Mouse (Mus musculus) heart, adult 2 months (tissue): Measurements from ENCODE around the gene Ace3. TPM values are rescaled to one million over a fixed set of nuclear protein-coding genes. Genes with fewer than 3 reads are reported as not detected.

Experiments used
- DNase-seq, 2 experiments: peaks; one replicate each; pipeline ENCODE4 v3.0.0; 2021
- H3K27ac ChIP-seq: fragments of 200-600 bp; 2 replicates; pipeline ENCODE4 v1.8.1; 2022
- H3K27me3 ChIP-seq: fragments of 200-500 bp; 2 replicates; pipeline ENCODE4 v1.6.1; 2012; ENCODE audit warnings: mild to moderate bottlenecking, low read length, inconsistent platforms, mixed read lengths; ENCODE audit not compliant: control insufficient read depth, insufficient read depth
- H3K36me3 ChIP-seq: fragments of 200-500 bp; 2 replicates; pipeline ENCODE4 v1.6.1; 2012; ENCODE audit warnings: low read length, inconsistent platforms; ENCODE audit not compliant: control insufficient read depth, insufficient read depth
- H3K4me1 ChIP-seq: fragments of 200-500 bp; 2 replicates; pipeline ENCODE4 v1.6.1; 2011; ENCODE audit warnings: low read length; ENCODE audit not compliant: control insufficient read depth, insufficient read depth
- H3K4me3 ChIP-seq: fragments of 200-600 bp; 2 replicates; pipeline ENCODE4 v1.8.1; 2022
- H3K79me2 ChIP-seq: fragments of 200-500 bp; replicated peaks from 2 replicates; pipeline ENCODE4 v1.6.1; 2012; ENCODE audit warnings: mild to moderate bottlenecking, inconsistent platforms, low read length, moderate library complexity, mixed read lengths; ENCODE audit not compliant: control insufficient read depth, insufficient read depth
- H3K9ac ChIP-seq: fragments of 200-500 bp; 2 replicates; pipeline ENCODE4 v1.6.1; 2012; ENCODE audit warnings: low read depth, mild to moderate bottlenecking, control low read depth, inconsistent platforms, low read length, mixed read lengths
- CTCF ChIP-seq: fragments of 200-600 bp; IDR thresholded peaks from 2 replicates; pipeline ENCODE4 v1.8.1; 2022; ENCODE audit warnings: antibody characterized with exemption, mild to moderate bottlenecking, moderate library complexity
- EP300 ChIP-seq: fragments of 200-500 bp; IDR thresholded peaks from 2 replicates; pipeline ENCODE4 v1.6.1; 2011; ENCODE audit warnings: low read depth, low read length, control low read depth; ENCODE audit not compliant: insufficient read depth
- POLR2A ChIP-seq: fragments of 200-500 bp; IDR thresholded peaks from 2 replicates; pipeline ENCODE4 v1.6.1; 2011; ENCODE audit warnings: mild to moderate bottlenecking, low read depth, low read length, control low read depth; ENCODE audit not compliant: insufficient read depth
- WGBS: fragments of 180-500 bp; shearing (Covaris S2); methylation state at CpG from one replicate; pipeline ENCODE4 v1.1.7; 2018; 5-methylcytosine and 5-hydroxymethylcytosine counted together
- intact Hi-C: fragments of 180-260 bp; cut with DNase I; formaldehyde crosslinking; loops from one replicate; pipeline ENCODE4 v1.15.1; 2025
- long read RNA-seq: library from polyadenylated mRNA; stranded (forward); transcript quantifications from one replicate; pipeline ENCODE4 v2.0.0, GENCODE M21; 2021
- polyA plus RNA-seq: library from polyadenylated mRNA; depleted of rRNA; stranded (reverse); fragments of >200 nt; gene quantifications from 2 replicates; pipeline ENCODE4 v1.2.3, GENCODE M21; 2012; rRNA removed
- total RNA-seq, 2 experiments: library from RNA; stranded (reverse); gene quantifications; 2 replicates each; pipeline ENCODE4 v1.2.3; 2021

Gene Ace3
- total RNA-seq (not detected), polyA plus RNA-seq (not detected in 2 replicates)
- long read RNA-seq, result 0 reads

GRCm38 (mm10) chr11:105994375-105994774 is at the start of gene Ace3:
Gene Ace3, plus strand, starts transcription at chr11:105994675.
- no peaks in the 10 kb centered on the region for H3K27me3 ChIP-seq
- WGBS, result 90% methylated on average over 3 of the region's 3 CpGs
- DNase-seq, result no peak
- no peak within 1 kb of the TSS for H3K27ac ChIP-seq
- intact Hi-C loops, result no loop called here
- TF ChIP-seq CTCF (no peak), POLR2A (no peak), EP300 (no peak)
- H3K79me2 ChIP-seq, result no peaks in the 10 kb centered on the region
- no peak within 1 kb of the TSS for H3K4me3 ChIP-seq
- no peak within 1 kb of the TSS for H3K9ac ChIP-seq
- no peaks in the 10 kb centered on the region for H3K4me1 ChIP-seq
- no peaks in the 10 kb centered on the region for H3K36me3 ChIP-seq

GRCm38 (mm10) chr11:105944770-105945672 is 49.5 kb upstream of the Ace3 start:
- no peaks in the 10 kb centered on the region for H3K36me3 ChIP-seq
- peaks cover 7% of the 10 kb centered on the region for H3K4me1 ChIP-seq
- peak; percentile 65 to 75 for DNase-seq
- H3K79me2 ChIP-seq, result no peaks in the 10 kb centered on the region
- 40% methylated on average over 16 of the region's 16 CpGs for WGBS
- TF ChIP-seq EP300 (peak; percentile 87; the same call in 1 of the 2 replicates), POLR2A (peak; percentile 39; the same call in 1 of the 2 replicates), CTCF (no peak)
- peak overlapping the region; percentile 77 for H3K9ac ChIP-seq
- H3K27me3 ChIP-seq, result no peaks in the 10 kb centered on the region
- intact Hi-C loops, result loop anchor here (1.0 to 10.0 kb wide), 3 partner anchors 14 to 440 kb away; partner anchors contain the start of gene Icam2
- H3K27ac ChIP-seq, result peak overlapping the region; percentile 95
- peak overlapping the region; percentile 76 for H3K4me3 ChIP-seq

GRCm38 (mm10) chr11:105946694-105947154 is 47.8 kb upstream of the Ace3 start:
- intact Hi-C loops, result loop anchor here (10.0 kb wide), 1 partner anchor 438 kb away; the partner anchor contains the start of gene Icam2
- no peak overlapping the region for H3K4me3 ChIP-seq
- 69% methylated on average over 11 of the region's 11 CpGs for whole genome bisulfite sequencing
- H3K79me2 ChIP-seq, result no peaks in the 10 kb centered on the region
- H3K4me1 ChIP-seq, result peaks cover 12% of the 10 kb centered on the region
- H3K27me3 ChIP-seq, result no peaks in the 10 kb centered on the region
- no peak for DNase-seq
- no peak for TF ChIP-seq CTCF
- TF ChIP-seq POLR2A, result no peak
- no peak for TF ChIP-seq EP300
- H3K9ac ChIP-seq, result no peak overlapping the region
- H3K27ac ChIP-seq, result no peak overlapping the region
- no peaks in the 10 kb centered on the region for H3K36me3 ChIP-seq

DNA sequence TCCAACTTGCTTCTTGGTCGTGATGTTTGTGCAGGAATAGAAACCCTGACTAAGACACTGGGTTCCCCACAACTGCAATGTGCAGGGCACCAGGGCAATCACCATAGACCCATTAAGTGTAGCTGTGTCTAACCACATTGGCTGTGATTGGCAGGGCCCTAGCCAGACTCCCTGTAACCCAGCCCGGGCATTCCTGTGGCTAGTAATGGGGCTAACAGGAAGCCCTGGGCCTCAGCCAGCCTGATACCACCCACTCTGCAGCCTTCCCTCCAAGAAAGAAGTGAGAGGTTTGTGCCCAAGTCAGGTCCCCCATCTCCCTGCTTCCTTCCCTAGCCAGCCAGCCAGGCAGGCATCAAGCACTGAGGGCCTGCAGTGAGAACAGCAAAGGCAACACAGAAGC is 46.2 kb upstream of the Ace3 start:
- Histone ChIP-seq H3K9ac (no peak overlapping the region), H3K27ac (no peak overlapping the region), H3K36me3 (no peaks in the 10 kb centered on the region), H3K27me3 (no peaks in the 10 kb centered on the region), H3K79me2 (no peaks in the 10 kb centered on the region), H3K4me1 (peaks cover 14% of the 10 kb centered on the region), H3K4me3 (no peak overlapping the region)
- TF ChIP-seq CTCF (no peak), POLR2A (no peak), EP300 (no peak)
- DNase-seq, result peak in 1 of 2 experiments; percentile 16
- intact Hi-C loops, result loop anchor here (10.0 kb wide), 1 partner anchor 437 kb away; the partner anchor contains the start of gene Icam2
- 52% methylated on average over 2 of the region's 2 CpGs for WGBS

DNA sequence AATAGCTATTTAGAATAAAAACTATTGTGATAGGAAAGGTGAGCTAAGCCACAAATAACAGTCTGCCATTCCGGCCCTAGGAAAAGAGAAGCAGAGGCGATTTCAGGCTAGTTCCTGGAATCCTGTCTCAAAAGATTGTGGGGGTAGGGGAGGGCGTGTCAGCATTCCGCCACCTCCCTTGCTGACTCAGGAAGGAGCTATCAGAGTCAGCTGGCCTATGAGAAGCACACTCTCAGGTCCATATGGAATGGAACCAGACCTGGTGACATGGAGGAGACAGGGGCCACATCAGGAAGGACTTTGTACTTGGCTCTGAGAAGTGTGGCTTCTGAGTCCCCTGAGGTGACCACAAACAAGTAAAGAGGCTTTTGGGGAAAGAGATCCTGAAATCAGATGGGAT is 44.0 kb upstream of the Ace3 start:
- peaks cover 11% of the 10 kb centered on the region for H3K4me1 ChIP-seq
- H3K4me3 ChIP-seq, result no peak overlapping the region
- no peaks in the 10 kb centered on the region for H3K79me2 ChIP-seq
- intact Hi-C loops, result no loop called here
- H3K36me3 ChIP-seq, result no peaks in the 10 kb centered on the region
- no peak overlapping the region for H3K27ac ChIP-seq
- 47% methylated on average over 4 of the region's 4 CpGs for WGBS
- DNase-seq, result peak in 1 of 2 experiments; percentile 19
- no peak for TF ChIP-seq CTCF
- TF ChIP-seq EP300, result no peak
- TF ChIP-seq POLR2A, result no peak
- no peaks in the 10 kb centered on the region for H3K27me3 ChIP-seq
- no peak overlapping the region for H3K9ac ChIP-seq

DNA sequence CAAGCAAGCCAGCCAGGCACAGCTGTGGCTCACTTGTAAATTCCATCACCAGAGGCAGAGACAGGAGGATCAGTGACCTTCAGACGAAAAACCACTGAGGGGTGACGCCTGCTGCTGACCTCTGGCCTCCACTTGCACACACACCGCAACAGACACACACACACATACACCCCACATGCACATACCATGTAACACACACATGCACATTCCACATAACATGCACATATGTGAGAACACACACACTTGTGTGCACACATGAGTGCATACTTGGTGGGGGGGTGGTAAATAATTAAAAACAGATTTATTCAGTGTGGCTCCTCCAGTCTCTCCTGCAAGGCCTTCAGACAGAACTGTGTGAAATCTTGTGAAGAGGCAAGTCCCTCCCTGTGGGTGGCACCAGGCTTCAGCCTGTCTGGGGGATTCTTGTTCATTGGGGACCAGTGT is 42.9 kb upstream of the Ace3 start:
- WGBS, result 77% methylated on average over 3 of the region's 3 CpGs
- Histone ChIP-seq H3K79me2 (no peaks in the 10 kb centered on the region), H3K36me3 (no peaks in the 10 kb centered on the region), H3K4me1 (peaks cover 7% of the 10 kb centered on the region; the same call in 1 of the 2 replicates), H3K27ac (no peak overlapping the region), H3K9ac (no peak overlapping the region), H3K4me3 (no peak overlapping the region), H3K27me3 (no peaks in the 10 kb centered on the region)
- no peak for TF ChIP-seq POLR2A
- TF ChIP-seq CTCF, result no peak
- TF ChIP-seq EP300, result no peak
- intact Hi-C loops, result no loop called here
- peak in 1 of 2 experiments; percentile 17 for DNase-seq
